Mouse (Mus musculus): ENCODE data around the gene Hhex. TPM values are rescaled to one million over a fixed set of nuclear protein-coding genes. Genes with fewer than 3 reads are reported as not detected.

The Hhex gene
- polyA plus RNA-seq, 1 experiment from 2014 or later = 13.4 TPM

GRCm38 (mm10) chr19:37486801-37487200 is 52.2 kb downstream of the Hhex start:
- H3K9ac ChIP-seq = no peak overlapping the region
- WGBS = 84% methylated on average over 6 of the region's 6 CpGs
- H3K36me3 ChIP-seq = no peaks in the 10 kb centered on the region
- no peak overlapping the region for H3K4me3 ChIP-seq
- H3K27ac ChIP-seq (ENCODE audit: poor library complexity, severe bottlenecking) = no peak overlapping the region
- H3K4me2 ChIP-seq = no peak overlapping the region
- no peak for ATAC-seq (ENCODE audit: insufficient number of reproducible peaks, low FRiP score)
- peaks cover 6% of the 10 kb centered on the region; the same call in 1 of the 2 replicates for H3K9me3 ChIP-seq (replicated peaks)
- H3K27me3 ChIP-seq (replicated peaks) = peaks cover 21% of the 10 kb centered on the region
- H3K4me1 ChIP-seq (replicated peaks) = peaks cover 5% of the 10 kb centered on the region

GRCm38 (mm10) chr19:37487811-37488475 is 53.3 kb downstream of the Hhex start:
- H3K4me3 ChIP-seq = no peak overlapping the region
- H3K27ac ChIP-seq (ENCODE audit: poor library complexity, severe bottlenecking) = no peak overlapping the region
- no peak overlapping the region for H3K4me2 ChIP-seq
- 59% methylated on average over 5 of the region's 5 CpGs for whole genome bisulfite sequencing
- H3K36me3 ChIP-seq = no peaks in the 10 kb centered on the region
- H3K27me3 ChIP-seq (replicated peaks) = peaks cover 24% of the 10 kb centered on the region
- H3K9me3 ChIP-seq (replicated peaks) = peaks cover 6% of the 10 kb centered on the region; the same call in 1 of the 2 replicates
- H3K9ac ChIP-seq = no peak overlapping the region
- no peak for ATAC-seq (ENCODE audit: insufficient number of reproducible peaks, low FRiP score)
- H3K4me1 ChIP-seq (replicated peaks) = no peaks in the 10 kb centered on the region; the same call in 1 of the 2 replicates

DNA sequence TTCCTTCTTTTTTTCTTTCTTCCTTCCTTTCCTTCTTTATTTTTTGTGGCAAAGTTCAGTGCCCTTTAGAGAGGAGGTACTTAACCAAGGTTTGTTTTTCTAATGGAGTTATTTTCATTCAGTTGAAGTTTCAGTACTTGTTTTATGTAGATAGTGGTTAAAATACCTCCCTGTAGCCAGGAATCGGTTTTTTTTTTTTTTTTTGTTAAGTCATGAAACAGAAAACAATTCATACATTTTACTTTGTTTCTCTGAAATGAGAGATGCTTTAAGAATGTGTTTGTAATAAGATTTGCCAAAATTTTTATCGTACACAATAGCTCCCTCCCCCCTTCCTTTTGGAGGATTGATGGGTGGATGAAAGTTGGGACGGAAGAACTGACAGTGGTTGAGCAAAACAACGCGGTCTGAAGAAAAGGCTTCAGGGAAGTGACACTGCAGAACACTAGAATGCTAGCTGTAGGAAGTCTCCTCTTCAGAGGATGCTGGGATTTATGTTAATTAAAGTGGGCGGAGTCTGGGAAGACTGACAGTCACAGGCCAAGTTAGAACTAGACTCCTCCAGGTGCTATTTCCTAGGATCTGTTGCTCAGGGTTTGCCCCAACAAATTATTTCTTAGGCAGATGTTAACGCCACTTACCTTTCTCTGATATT is 54.1 kb downstream of the Hhex start:
- Histone ChIP-seq H3K9me3 (replicated peaks) (peaks cover 2% of the 10 kb centered on the region; the same call in 1 of the 2 replicates), H3K36me3 (no peaks in the 10 kb centered on the region), H3K4me1 (replicated peaks) (no peaks in the 10 kb centered on the region; the same call in 1 of the 2 replicates), H3K9ac (no peak overlapping the region), H3K27ac (ENCODE audit: poor library complexity, severe bottlenecking) (no peak overlapping the region), H3K4me2 (no peak overlapping the region), H3K4me3 (no peak overlapping the region), H3K27me3 (replicated peaks) (peaks cover 19% of the 10 kb centered on the region)
- 63% methylated on average over 7 of the region's 7 CpGs for WGBS
- ATAC-seq (ENCODE audit: insufficient number of reproducible peaks, low FRiP score) = no peak

Other genes starting within 250 kb of the Hhex start
- 101 and 103 TPM in 2 replicates for gene March5, start 227.3 kb upstream of the Hhex start, polyA plus RNA-seq (2016; fragmentation: Nextera tagmentation; extraction: Ambion mirVana)
- 6.8 and 9.5 TPM in 2 replicates for gene Cpeb3, start 226.2 kb upstream of the Hhex start, polyA plus RNA-seq (2016; fragmentation: Nextera tagmentation; extraction: Ambion mirVana)
- gene Ide, start 97.0 kb upstream of the Hhex start, polyA plus RNA-seq (2016; fragmentation: Nextera tagmentation; extraction: Ambion mirVana) = 62.0 and 62.7 TPM in 2 replicates
- gene Kif11, start 58.4 kb upstream of the Hhex start, polyA plus RNA-seq (2016; fragmentation: Nextera tagmentation; extraction: Ambion mirVana) = 53.6 and 57.7 TPM in 2 replicates
- 21.7 and 21.8 TPM in 2 replicates for gene Exoc6, start 115.6 kb downstream of the Hhex start, polyA plus RNA-seq (2016; fragmentation: Nextera tagmentation; extraction: Ambion mirVana)